In the genomic region with DNA sequence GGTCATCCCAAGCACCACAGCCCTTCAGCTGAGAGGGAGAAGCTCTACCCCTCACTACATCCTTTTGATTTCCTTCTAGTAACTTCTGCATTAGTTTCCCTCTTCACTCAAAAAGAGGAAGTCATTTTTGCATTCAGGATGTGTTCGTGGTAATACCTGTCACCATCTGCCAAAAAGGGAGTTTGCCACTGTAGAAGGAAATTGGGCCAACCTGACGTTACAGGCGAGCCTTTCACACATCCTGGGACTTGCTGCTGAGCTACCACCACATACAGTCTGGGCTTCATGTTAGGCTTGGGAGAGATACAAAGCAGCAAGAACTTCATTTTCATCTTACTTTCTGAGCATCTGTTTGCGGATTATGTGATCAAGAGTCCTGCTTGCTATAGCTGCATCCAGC, we compare ENCODE assay signal across 1 mouse cellular context.
TF ChIP-seq lines count a peak whose summit lies in the region.

No protein-coding gene starts in this region.

TF ChIP-seq in MEL, 35 proteins besides CTCF, POLR2A, EP300 and RAD21 (continued from another document):
- TF ChIP-seq MXI1 (IDR thresholded peaks at IDR 0.05; ENCODE audit: low read depth, low read length) (0 out of 2 replicates have a peak, but pooled peaks have one; percentile 16), SIN3A (IDR thresholded peaks at IDR 0.05; ENCODE audit: low read length) (peak; percentile 72), NRF1 (IDR thresholded peaks at IDR 0.05; ENCODE audit: insufficient read depth, low read depth, low read length, poor library complexity, severe bottlenecking) (no peak)
TF ChIP-seq in MEL: peak in this region for 4.
